19 mouse cellular contexts compared by ENCODE assay signal in genomic region chr14:80265081-80265480, GRCm38 (mm10).
DNase-seq lines count a peak whose midpoint lies in the region; TF ChIP-seq lines count a peak whose summit lies in the region.
"Had no signal": no experiment of that assay in that cellular context is flagged by ENCODE, and none has a peak within 500 bp of the region (broad histone marks: within the 10 kb centered on the region; RNA-seq: fewer than 3 reads in every experiment).

No protein-coding gene starts in this region.

- intact Hi-C loops in left cerebral cortex, adult 2 months (cut with DNase I) = no loop called here
- intact Hi-C loops in left cerebral cortex, postnatal 4 days (cut with DNase I) = no loop called here

- no peak for TF ChIP-seq CTCF in left cerebral cortex, adult 2 months (IDR thresholded peaks at IDR 0.05)

- H3K27ac ChIP-seq in left cerebral cortex, adult 2 months = peak overlapping the region; percentile 7; the same call in 1 of the 2 replicates
- H3K27ac ChIP-seq: embryonic facial prominence, embryonic 12.5 days; forebrain, embryonic 15.5 days; heart, embryonic 10.5 days; hindbrain, embryonic 12.5 days had no signal

- H3K4me3 ChIP-seq in left cerebral cortex, adult 2 months = no peak overlapping the region
- H3K4me3 ChIP-seq: embryonic facial prominence, embryonic 12.5 days; forebrain, embryonic 15.5 days; heart, embryonic 10.5 days; hindbrain, embryonic 12.5 days had no signal

- DNase-seq in frontal cortex, adult 2 months (ENCODE audit: extremely low spot score in 1 of 2, low spot score in 1 of 2) = peak; percentile 39 to 58
- no peak for DNase-seq in frontal cortex, postnatal 14 days (ENCODE audit: low spot score in 2 of 2)
- no peak for DNase-seq in left cerebral cortex, adult 2 months (ENCODE audit: extremely low spot score in 1 of 2, low spot score in 2 of 2)
- DNase-seq in left cerebral cortex, postnatal 4 days = no peak
- DNase-seq in right cerebral cortex, postnatal 25 days = peak; percentile 31
- no peak for DNase-seq in right cerebral cortex, postnatal 10 days (ENCODE audit: low spot score in 2 of 2)
- DNase-seq in right cerebral cortex, postnatal 36 days (ENCODE audit: low spot score in 2 of 2) = peak; percentile 45 to 47
- no peak for DNase-seq in thymus, postnatal 4 days
- DNase-seq: adrenal gland, postnatal 14 days; cerebellum, adult 8-10 months; cerebellum, postnatal 14 days; gastrocnemius, postnatal 36 days; heart, adult 11 months; heart, postnatal 10 days; heart, postnatal 4 days had no signal

Comparison
In these comparisons a context has a peak if more than half of its experiments do, and no peak if none do; other contexts are left out.
1. DNase-seq: peak in frontal cortex, adult 2 months (2 of 2), right cerebral cortex, postnatal 25 days (single experiment) and right cerebral cortex, postnatal 36 days (2 of 2); none in frontal cortex, postnatal 14 days (0 of 2), left cerebral cortex, adult 2 months (0 of 2), left cerebral cortex, postnatal 4 days (single experiment), right cerebral cortex, postnatal 10 days (0 of 2) and thymus, postnatal 4 days (single experiment).